Mouse (Mus musculus) forebrain, embryonic 11.5 days (tissue): ENCODE data around the gene Myh1. TPM values are rescaled to one million over a fixed set of nuclear protein-coding genes. Genes with fewer than 3 reads are reported as not detected.

Experiments
- ATAC-seq: fragments of 200-750 bp; cut with Nextera tagmentation; replicated peaks from 2 replicates; pipeline ENCODE4 v1.8.0; 2017; ENCODE audit warnings: moderate TSS enrichment; ENCODE audit not compliant: low FRiP score
- DNase-seq: peaks from one replicate; pipeline ENCODE4 v3.0.0-alpha.2; 2017; ENCODE audit warnings: low spot score
- H3K27ac ChIP-seq: fragments of 300-500 bp; sonication (generic); 2 replicates; pipeline ENCODE4 v1.5.1; 2014; ENCODE audit warnings: low read depth, low read length
- H3K27me3 ChIP-seq: fragments of 300-500 bp; sonication (generic); 2 replicates; pipeline ENCODE4 v1.6.1; 2014; ENCODE audit warnings: mild to moderate bottlenecking, low read length, mixed read lengths; ENCODE audit not compliant: control insufficient read depth, insufficient read depth
- H3K36me3 ChIP-seq: fragments of 300-500 bp; sonication (generic); 2 replicates; pipeline ENCODE4 v1.6.1; 2014; ENCODE audit warnings: mild to moderate bottlenecking, low read length, moderate library complexity, mixed read lengths; ENCODE audit not compliant: control insufficient read depth, insufficient read depth
- H3K4me1 ChIP-seq: fragments of 300-500 bp; sonication (generic); replicated peaks from 2 replicates; pipeline ENCODE4 v1.6.1; 2014; ENCODE audit warnings: low read length, mixed read lengths; ENCODE audit not compliant: control insufficient read depth, insufficient read depth
- H3K4me2 ChIP-seq: fragments of 300-500 bp; sonication (generic); 2 replicates; pipeline ENCODE4 v1.6.1; 2014; ENCODE audit warnings: low read depth, mild to moderate bottlenecking, low read length, moderate library complexity, mixed read lengths; ENCODE audit not compliant: severe bottlenecking
- H3K4me3 ChIP-seq: fragments of 300-500 bp; sonication (generic); 2 replicates; pipeline ENCODE4 v1.5.1; 2014; ENCODE audit warnings: low read depth, low read length
- H3K9ac ChIP-seq: fragments of 300-500 bp; sonication (generic); 2 replicates; pipeline ENCODE4 v1.6.1; 2014; ENCODE audit warnings: low read length
- H3K9me3 ChIP-seq: fragments of 300-500 bp; sonication (generic); 2 replicates; pipeline ENCODE4 v1.6.1; 2016; ENCODE audit warnings: low read length, mixed read lengths; ENCODE audit not compliant: control insufficient read depth
- WGBS: fragments of 180-500 bp; shearing (Covaris S2); extraction: QIAGEN DNeasy Blood & Tissue Kit; methylation state at CpG from one replicate; pipeline ENCODE4 v1.1.7; 2014; 5-methylcytosine and 5-hydroxymethylcytosine counted together
- polyA plus RNA-seq: library from polyadenylated mRNA; unstranded; fragments of >200 nt; fragmentation: Nextera tagmentation; extraction: Ambion mirVana; gene quantifications from 2 replicates; pipeline ENCODE4 v1.2.1, GENCODE M21; 2014

The Myh1 gene
- polyA plus RNA-seq, 1 experiment from 2014 or later, result not detected

GRCm38 (mm10) chr11:67204766-67205165, 4.9 kb downstream of the Myh1 start:
- Histone ChIP-seq H3K36me3 (no peaks in the 10 kb centered on the region), H3K9ac (no peak overlapping the region), H3K9me3 (no peaks in the 10 kb centered on the region), H3K4me3 (no peak overlapping the region), H3K4me1 (no peaks in the 10 kb centered on the region), H3K27ac (no peak overlapping the region), H3K27me3 (no peaks in the 10 kb centered on the region), H3K4me2 (no peak overlapping the region)
- DNase-seq (no peak), ATAC-seq (no peak)
- WGBS, result 85% methylated on average over 3 of the region's 3 CpGs

- Histone ChIP-seq H3K27me3 (no peaks in the 10 kb centered on the region), H3K4me2 (no peak overlapping the region), H3K9ac (no peak overlapping the region), H3K4me1 (no peaks in the 10 kb centered on the region), H3K4me3 (no peak overlapping the region), H3K9me3 (no peaks in the 10 kb centered on the region), H3K27ac (no peak overlapping the region), H3K36me3 (no peaks in the 10 kb centered on the region)
- no peak for ATAC-seq
- DNase-seq, result no peak
- 97% methylated on average over 8 of the region's 8 CpGs for WGBS
These were observed 22.0 kb downstream of the Myh1 start for GRCm38 (mm10) chr11:67221803-67222202.

- H3K4me2 ChIP-seq, result no peak overlapping the region
- no peaks in the 10 kb centered on the region for H3K4me1 ChIP-seq
- no peak overlapping the region for H3K27ac ChIP-seq
- H3K9me3 ChIP-seq, result no peaks in the 10 kb centered on the region
- 96% methylated on average over 3 of the region's 3 CpGs for WGBS
- no peak overlapping the region for H3K4me3 ChIP-seq
- DNase-seq (no peak), ATAC-seq (no peak)
- H3K27me3 ChIP-seq, result no peaks in the 10 kb centered on the region
- H3K9ac ChIP-seq, result no peak overlapping the region
- no peaks in the 10 kb centered on the region for H3K36me3 ChIP-seq
These were observed 24.6 kb downstream of the Myh1 start for GRCm38 (mm10) chr11:67224466-67224865.

- no peak overlapping the region for H3K4me2 ChIP-seq
- H3K27me3 ChIP-seq, result no peaks in the 10 kb centered on the region
- H3K4me1 ChIP-seq, result no peaks in the 10 kb centered on the region
- no peak overlapping the region for H3K27ac ChIP-seq
- no peaks in the 10 kb centered on the region for H3K36me3 ChIP-seq
- 90% methylated on average over 3 of the region's 3 CpGs for WGBS
- H3K4me3 ChIP-seq, result no peak overlapping the region
- ATAC-seq (no peak), DNase-seq (no peak)
- no peaks in the 10 kb centered on the region for H3K9me3 ChIP-seq
- H3K9ac ChIP-seq, result no peak overlapping the region
These were observed 28.9 kb downstream of the Myh1 start for GRCm38 (mm10) chr11:67228731-67229130.

- no peak overlapping the region for H3K4me3 ChIP-seq
- H3K4me2 ChIP-seq, result no peak overlapping the region
- WGBS, result 90% methylated on average over 5 of the region's 5 CpGs
- DNase-seq (no peak), ATAC-seq (no peak)
- no peaks in the 10 kb centered on the region for H3K9me3 ChIP-seq
- no peak overlapping the region for H3K27ac ChIP-seq
- H3K36me3 ChIP-seq, result no peaks in the 10 kb centered on the region
- H3K27me3 ChIP-seq, result no peaks in the 10 kb centered on the region
- H3K4me1 ChIP-seq, result no peaks in the 10 kb centered on the region
- H3K9ac ChIP-seq, result no peak overlapping the region
These were observed 29.3 kb downstream of the Myh1 start for GRCm38 (mm10) chr11:67229166-67229565.

GRCm38 (mm10) chr11:67229946-67230345, 30.1 kb downstream of the Myh1 start:
- no peak overlapping the region for H3K4me2 ChIP-seq
- no peak for DNase-seq
- H3K36me3 ChIP-seq, result no peaks in the 10 kb centered on the region
- no peak overlapping the region for H3K4me3 ChIP-seq
- 89% methylated on average over 2 of the region's 2 CpGs for WGBS
- H3K9me3 ChIP-seq, result no peaks in the 10 kb centered on the region
- no peak overlapping the region for H3K9ac ChIP-seq
- H3K27ac ChIP-seq, result no peak overlapping the region
- H3K27me3 ChIP-seq, result no peaks in the 10 kb centered on the region
- no peaks in the 10 kb centered on the region for H3K4me1 ChIP-seq
- no peak for ATAC-seq

GRCm38 (mm10) chr11:67235639-67236358, 35.9 kb downstream of the Myh1 start:
- no peak for DNase-seq
- H3K36me3 ChIP-seq, result no peaks in the 10 kb centered on the region
- H3K4me3 ChIP-seq, result no peak overlapping the region
- no peaks in the 10 kb centered on the region for H3K27me3 ChIP-seq
- no peak overlapping the region for H3K9ac ChIP-seq
- no peaks in the 10 kb centered on the region for H3K4me1 ChIP-seq
- WGBS, result 64% methylated on average over 5 of the region's 5 CpGs
- H3K4me2 ChIP-seq, result no peak overlapping the region
- no peak overlapping the region for H3K27ac ChIP-seq
- ATAC-seq, result no peak
- H3K9me3 ChIP-seq, result no peaks in the 10 kb centered on the region

- DNase-seq (no peak), ATAC-seq (no peak)
- Histone ChIP-seq H3K36me3 (no peaks in the 10 kb centered on the region), H3K9ac (no peak overlapping the region), H3K9me3 (no peaks in the 10 kb centered on the region), H3K27me3 (no peaks in the 10 kb centered on the region), H3K4me1 (no peaks in the 10 kb centered on the region), H3K4me2 (no peak overlapping the region), H3K4me3 (no peak overlapping the region), H3K27ac (no peak overlapping the region)
- 89% methylated on average over 9 of the region's 9 CpGs for WGBS
These were observed 36.9 kb downstream of the Myh1 start for GRCm38 (mm10) chr11:67236799-67237198.

GRCm38 (mm10) chr11:67237481-67238079, 37.7 kb downstream of the Myh1 start, which contains the start of gene Myh4:
Gene Myh4 (plus strand): TSS chr11:67238029.
- H3K9me3 ChIP-seq, result no peaks in the 10 kb centered on the region
- DNase-seq (no peak), ATAC-seq (no peak)
- H3K9ac ChIP-seq, result no peak within 1 kb of the TSS
- H3K4me3 ChIP-seq, result no peak within 1 kb of the TSS
- no peaks in the 10 kb centered on the region for H3K27me3 ChIP-seq
- WGBS, result 77% methylated on average over 5 of the region's 5 CpGs
- no peaks in the 10 kb centered on the region for H3K4me1 ChIP-seq
- no peaks in the 10 kb centered on the region for H3K36me3 ChIP-seq
- H3K4me2 ChIP-seq, result no peak within 1 kb of the TSS
- H3K27ac ChIP-seq, result no peak within 1 kb of the TSS
